Mouse (Mus musculus): ENCODE measurements around the gene Bhlhe40.
A peak's percentile ranks its signal among the peaks of the same experiment; 100 is the strongest.

The Bhlhe40 gene

DNA sequence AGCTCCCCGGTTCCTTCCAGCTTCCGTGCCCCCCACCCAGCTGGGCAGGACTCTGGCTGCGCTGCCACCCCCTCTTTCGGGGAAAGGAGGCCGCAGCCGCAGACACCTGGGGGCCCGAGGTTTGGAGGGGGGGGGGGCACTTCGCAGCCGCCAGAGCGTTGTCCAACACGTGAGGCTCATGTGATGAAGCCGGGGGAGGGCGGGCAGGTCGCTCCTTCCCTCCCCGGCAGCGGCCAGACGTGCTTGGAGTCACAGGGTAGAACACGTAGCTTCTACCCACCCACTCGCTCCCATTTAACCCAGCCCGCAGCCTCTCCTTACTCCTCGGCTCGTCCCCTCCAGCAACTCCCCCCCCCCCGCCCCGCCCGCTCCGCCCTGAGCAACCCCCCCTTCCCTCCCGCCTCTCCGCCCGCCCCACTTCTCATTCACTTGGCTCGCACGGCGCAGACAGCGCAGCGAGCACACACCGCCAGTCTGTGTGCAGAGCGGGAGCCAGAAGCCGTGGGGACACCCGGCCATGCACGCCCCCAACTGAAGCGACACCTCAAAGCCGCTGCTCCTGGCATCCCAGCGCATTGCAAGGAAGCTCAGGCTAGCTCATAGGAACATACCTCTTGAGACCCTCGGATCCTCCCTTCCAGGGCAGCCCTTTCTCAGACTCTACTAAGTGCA is at the start of gene Bhlhe40:
TSS of gene Bhlhe40 (plus strand) at position 424 of the 672 bp plus-strand sequence.
- peak; percentile 92 for DNase-seq (ENCODE audit: low spot score)

GRCm38 (mm10) chr6:108611663-108612062 is 48.8 kb upstream of the Bhlhe40 start:
- DNase-seq (ENCODE audit: low spot score), result no peak

DNA sequence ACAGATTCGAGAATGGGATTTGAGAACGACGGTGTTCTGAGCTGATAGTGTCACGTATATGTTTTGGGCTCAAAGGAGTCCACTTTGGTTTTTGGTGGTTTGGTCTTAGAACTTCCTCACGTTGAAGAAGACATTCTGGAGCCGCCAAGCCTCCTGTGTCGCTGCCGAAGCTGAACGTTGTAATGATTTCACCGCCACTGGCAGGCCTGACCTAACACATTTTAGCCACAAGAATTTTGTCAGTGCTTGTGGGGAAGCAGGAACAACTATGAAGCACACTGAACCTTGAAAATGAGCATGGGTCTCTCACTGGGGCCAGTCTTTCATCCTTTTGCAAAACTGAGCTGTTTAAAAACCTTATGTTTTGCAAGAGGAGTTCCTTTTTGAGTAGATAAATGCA is 42.4 kb upstream of the Bhlhe40 start:
- no peak for DNase-seq (ENCODE audit: low spot score)

- peak; percentile 14 for DNase-seq (ENCODE audit: low spot score)
Observed at GRCm38 (mm10) chr6:108623028-108623565, 37.3 kb upstream of the Bhlhe40 start.

GRCm38 (mm10) chr6:108624915-108625314 is 35.5 kb upstream of the Bhlhe40 start:
- DNase-seq (ENCODE audit: low spot score), result no peak

DNA sequence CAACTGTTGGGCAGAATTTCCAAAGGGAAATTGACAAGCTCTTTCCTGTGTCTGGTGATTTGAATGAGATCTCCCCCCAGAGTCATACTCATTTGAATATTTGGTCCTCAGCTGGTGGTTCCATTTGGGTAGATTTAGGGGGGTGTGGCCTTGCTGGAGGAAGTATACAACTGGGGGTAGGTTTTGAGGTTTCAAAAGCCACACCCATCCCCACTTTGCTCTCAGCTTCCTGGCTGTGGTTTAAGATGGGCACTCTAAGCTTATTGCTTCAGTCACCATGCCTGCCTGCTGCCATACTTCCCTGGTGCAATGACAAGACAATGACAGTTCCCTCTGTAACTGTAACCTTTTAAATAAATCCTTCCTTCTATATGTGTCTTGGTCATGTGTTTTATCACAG is 29.7 kb upstream of the Bhlhe40 start:
- DNase-seq (ENCODE audit: low spot score), result no peak

DNA sequence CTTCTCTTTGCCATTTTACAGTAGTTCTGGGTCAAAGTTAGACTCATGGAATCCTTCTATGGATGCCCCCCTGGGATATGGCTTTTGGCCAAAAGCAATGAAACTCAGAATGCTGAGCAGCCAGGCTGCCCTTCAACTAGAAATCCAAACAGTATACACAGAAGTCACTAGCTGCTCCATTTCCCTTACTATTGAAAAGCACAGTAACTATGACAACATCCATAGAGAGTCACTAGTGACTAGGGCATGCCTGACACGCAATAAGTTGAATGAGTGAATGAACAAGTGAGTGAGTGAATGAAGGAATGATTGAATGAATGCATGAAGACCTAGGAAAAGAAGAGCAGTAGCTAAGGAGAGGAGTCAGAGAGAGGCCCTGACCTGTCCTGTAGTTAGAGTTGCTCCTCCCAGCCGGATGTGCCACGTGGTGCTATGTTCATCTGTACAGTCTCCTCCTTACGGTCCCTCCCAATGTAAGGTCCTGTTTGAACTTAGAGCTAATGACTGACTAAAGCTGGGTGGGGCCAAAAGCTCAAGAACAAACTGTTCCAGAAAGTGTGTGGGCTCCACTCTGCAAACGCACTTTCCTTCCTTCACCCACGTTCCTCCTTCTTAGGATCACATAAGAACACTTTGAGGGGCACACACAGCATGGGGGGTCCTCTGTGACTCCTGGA is 22.1 kb upstream of the Bhlhe40 start:
- no peak for DNase-seq (ENCODE audit: low spot score)

GRCm38 (mm10) chr6:108642020-108642419 is 18.4 kb upstream of the Bhlhe40 start:
- DNase-seq (ENCODE audit: low spot score), result no peak

DNA sequence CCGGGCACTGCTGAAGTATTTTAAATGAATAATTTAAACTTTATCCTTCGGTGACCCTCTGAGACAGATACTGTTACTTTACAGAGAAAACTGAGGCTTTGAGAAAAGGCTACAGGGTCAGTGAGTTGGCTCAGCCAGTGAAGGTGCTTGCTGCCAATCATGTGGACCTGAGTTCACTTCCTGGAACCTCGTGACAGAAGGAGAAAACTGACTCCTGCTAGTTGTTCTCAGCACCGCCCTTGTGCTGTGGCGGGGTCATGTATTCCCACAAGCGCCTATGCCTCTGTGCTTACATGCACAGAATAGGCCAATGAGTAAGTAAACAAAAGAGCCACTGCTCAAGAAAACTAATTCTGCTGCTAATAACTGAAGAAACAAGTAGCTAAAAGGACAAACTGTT is 17.4 kb upstream of the Bhlhe40 start:
- no peak for DNase-seq (ENCODE audit: low spot score)

- no peak for DNase-seq (ENCODE audit: low spot score)
Observed at GRCm38 (mm10) chr6:108644311-108644710, 16.1 kb upstream of the Bhlhe40 start.

- DNase-seq (ENCODE audit: low spot score), result no peak
Observed at GRCm38 (mm10) chr6:108647094-108647493, 13.3 kb upstream of the Bhlhe40 start.

DNA sequence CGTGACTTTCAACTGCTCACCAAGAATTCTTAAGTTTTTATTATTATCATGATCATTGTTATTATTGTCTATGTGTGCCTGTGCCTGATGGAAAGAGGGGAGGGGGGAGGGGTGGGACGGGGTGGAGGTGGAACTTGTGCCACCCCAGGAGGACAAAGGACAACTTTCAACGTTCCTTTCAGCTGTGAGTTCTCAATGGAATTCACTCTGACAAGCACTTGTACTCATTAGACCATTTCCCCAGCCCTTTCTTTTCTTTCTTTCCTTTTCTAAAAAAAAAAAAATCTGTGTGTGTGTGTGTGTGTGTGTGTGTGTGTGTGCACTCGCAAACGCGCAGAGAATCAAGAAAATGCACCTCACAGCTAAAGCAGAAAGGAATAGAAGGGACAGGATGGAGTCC is 12.4 kb upstream of the Bhlhe40 start:
- no peak for DNase-seq (ENCODE audit: low spot score)

GRCm38 (mm10) chr6:108655861-108656260 is 4.6 kb upstream of the Bhlhe40 start:
- no peak for DNase-seq (ENCODE audit: low spot score)

DNA sequence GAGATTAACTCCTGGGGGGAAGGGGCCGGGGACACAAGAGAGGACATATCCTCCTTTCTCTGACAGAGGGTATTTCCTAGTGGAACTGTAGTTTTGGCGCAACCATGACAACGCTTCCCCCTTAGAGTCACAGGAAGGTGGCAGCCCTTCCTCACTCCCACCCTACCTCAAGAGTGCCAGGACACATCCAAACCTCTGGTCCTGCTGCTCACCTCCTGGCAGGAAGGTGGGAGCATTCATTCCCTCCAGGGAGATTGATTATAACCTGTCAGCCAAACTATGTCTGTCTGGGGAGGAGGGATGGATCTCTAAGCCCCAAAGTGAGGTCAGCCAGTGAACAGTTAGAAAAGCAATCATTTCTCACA is 2.4 kb upstream of the Bhlhe40 start:
- peak; percentile 46 for DNase-seq (ENCODE audit: low spot score)

- no peak for DNase-seq (ENCODE audit: low spot score)
Observed at GRCm38 (mm10) chr6:108658416-108659201, 1.8 kb upstream of the Bhlhe40 start.

GRCm38 (mm10) chr6:108659221-108659725 is 1.2 kb upstream of the Bhlhe40 start:
- DNase-seq (ENCODE audit: low spot score), result peak; percentile 95

DNA sequence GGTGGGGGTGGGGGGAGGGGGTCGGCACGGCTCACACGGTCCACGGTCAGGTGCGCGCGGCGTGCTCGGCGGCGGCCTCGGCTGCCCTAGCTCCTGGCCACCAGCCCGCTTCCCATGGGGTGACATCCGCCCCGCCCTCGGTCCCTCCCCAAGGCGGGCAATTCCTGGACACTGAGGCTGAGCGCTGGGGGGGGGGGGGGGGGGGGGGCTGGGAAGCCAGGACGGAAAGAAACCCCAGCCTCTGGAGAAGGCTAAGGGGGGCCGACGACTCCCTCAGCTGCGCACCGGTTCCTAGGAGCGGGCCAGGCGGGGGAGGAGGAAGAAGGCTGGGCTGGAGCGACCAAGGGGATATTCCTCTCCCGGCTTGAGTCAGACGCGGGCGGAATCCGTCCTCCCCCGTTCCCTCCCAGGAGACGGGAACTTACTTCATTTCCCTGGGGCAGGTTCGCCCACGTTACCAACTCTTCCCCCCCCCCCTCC is 663 bp upstream of the Bhlhe40 start:
- DNase-seq (ENCODE audit: low spot score), result peak; percentile 93

GRCm38 (mm10) chr6:108660878-108661389 is 505 bp downstream of the Bhlhe40 start:
- peak; percentile 28 for DNase-seq (ENCODE audit: low spot score)

GRCm38 (mm10) chr6:108661412-108661811 is 983 bp downstream of the Bhlhe40 start:
- peak; percentile 83 for DNase-seq (ENCODE audit: low spot score)

DNA sequence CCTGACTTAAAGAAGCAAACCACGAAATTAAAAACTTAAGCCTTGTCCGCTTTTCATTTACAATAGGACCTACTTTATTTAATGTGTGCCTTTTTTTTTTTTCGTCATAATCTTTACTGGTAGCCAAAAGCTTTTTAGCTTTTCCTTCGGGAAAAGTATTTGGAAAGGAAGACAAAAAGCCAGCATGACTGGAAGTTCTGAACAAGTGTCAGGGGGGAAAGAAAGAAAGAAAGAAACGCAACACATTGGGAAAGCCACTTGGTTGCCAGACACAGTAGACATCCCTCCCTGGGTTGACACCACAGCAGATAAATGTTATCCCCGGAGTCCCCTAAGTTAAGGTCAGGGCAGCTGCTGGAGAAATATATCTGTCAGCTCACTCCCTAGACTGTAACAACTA is 1.5 kb downstream of the Bhlhe40 start:
- DNase-seq (ENCODE audit: low spot score), result no peak

GRCm38 (mm10) chr6:108662314-108663240 is 2.1 kb downstream of the Bhlhe40 start:
- DNase-seq (ENCODE audit: low spot score), result no peak
